Mouse (Mus musculus): ENCODE measurements around the gene Acin1. TPM values are rescaled to one million over a fixed set of nuclear protein-coding genes. Genes with fewer than 3 reads are reported as not detected.
A peak's percentile ranks its signal among the peaks of the same experiment; 100 is the strongest.
"Not testable (repeated sequence)": the region's sequence is repeated elsewhere in the genome, so short reads cannot be mapped to it uniquely, and the experiment has no call there.

Gene Acin1
- polyA plus RNA-seq, 1 experiment from 2014 or later, result 145 TPM

DNA sequence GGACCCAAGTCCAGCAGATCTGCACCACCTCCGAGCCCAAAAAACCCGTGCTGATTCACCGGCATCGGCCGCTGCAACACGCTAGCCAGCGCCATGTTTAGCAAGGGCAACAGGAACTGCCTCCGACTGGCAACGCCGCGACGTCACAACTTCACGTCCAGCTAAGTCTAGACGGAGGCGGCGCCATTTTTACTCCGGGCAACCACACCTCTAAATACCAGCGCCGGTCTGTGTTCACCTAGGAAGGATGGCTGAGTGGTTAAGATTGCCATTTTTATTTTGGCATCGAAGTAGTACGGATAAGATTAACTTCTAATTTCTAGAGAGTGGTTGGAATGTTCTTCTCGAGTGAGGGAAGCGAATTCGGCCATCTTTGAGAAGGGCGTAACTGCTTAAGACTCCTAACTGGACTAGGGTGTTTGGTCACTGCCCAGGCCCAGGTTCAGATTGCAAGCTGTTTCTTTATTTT lies 68.8 kb downstream of the Acin1 start, which contains the start of gene Psmb5:
Gene Psmb5, minus strand, starts transcription at position 126 of the 469 bp plus-strand sequence.
- peak within 1 kb of the TSS; percentile 84 for H3K4me3 ChIP-seq (ENCODE audit: low read depth, low read length)
- ATAC-seq (ENCODE audit: insufficient number of reproducible peaks, insufficient read depth, low FRiP score, low read depth), result peak; percentile 83
- H3K27me3 ChIP-seq (ENCODE audit: control insufficient read depth, insufficient read depth, low read length), result no peaks in the 10 kb centered on the region
- under 1% methylated on average over 25 of the region's 25 CpGs for WGBS
- H3K9ac ChIP-seq (replicated peaks; ENCODE audit: low read depth, low read length), result peak within 1 kb of the TSS; percentile 74
- H3K4me1 ChIP-seq (ENCODE audit: control insufficient read depth, insufficient read depth, low read length), result no peaks in the 10 kb centered on the region
- peaks cover 7% of the 10 kb centered on the region for H3K36me3 ChIP-seq (ENCODE audit: control insufficient read depth, insufficient read depth, low read length)
- no peaks in the 10 kb centered on the region for H3K9me3 ChIP-seq (ENCODE audit: control insufficient read depth, low read depth, low read length)
- H3K4me2 ChIP-seq (replicated peaks; ENCODE audit: low read depth, low read length), result peak within 1 kb of the TSS; percentile 70
- H3K27ac ChIP-seq (ENCODE audit: low read length), result peak within 1 kb of the TSS; percentile 64

DNA sequence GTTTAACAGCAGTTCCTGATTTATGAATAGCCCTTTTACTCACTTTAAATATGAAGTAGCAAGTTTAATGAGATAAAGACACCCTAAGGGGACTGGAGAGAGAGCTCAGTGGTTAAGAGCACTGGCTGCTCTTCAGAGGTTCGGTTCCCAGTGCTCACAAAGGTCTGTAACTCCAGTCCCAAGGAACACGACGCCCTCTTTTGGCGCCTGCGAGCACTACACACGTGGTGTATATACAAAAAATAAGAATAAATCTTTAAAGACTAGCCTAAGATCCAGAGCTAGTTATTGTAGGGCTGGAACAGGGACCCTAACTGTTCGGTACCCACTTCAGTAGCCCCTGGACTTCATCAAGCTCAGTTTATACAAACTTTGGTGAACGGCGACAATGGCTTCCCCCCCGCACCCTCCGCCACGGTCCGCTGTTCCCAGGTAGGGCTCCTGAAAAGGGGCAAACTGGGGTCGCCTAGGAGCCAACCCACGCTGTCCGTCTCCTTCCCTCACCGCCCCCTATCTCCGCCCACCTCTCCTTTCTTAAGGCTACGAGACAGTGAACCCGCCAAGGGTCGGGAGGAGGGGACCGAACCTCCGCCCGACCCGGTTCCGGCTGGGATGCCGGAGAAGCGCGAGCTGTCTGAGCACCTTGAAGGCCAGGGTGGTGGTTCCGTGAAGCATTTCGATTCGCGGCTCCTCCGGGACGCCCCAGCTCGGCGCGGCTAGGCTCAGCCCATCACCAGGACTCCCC lies 69.4 kb downstream of the Acin1 start:
- Histone ChIP-seq H3K27ac (ENCODE audit: low read length) (peak overlapping the region; percentile 64), H3K4me1 (ENCODE audit: control insufficient read depth, insufficient read depth, low read length) (no peaks in the 10 kb centered on the region), H3K9ac (replicated peaks; ENCODE audit: low read depth, low read length) (peak overlapping the region; percentile 74), H3K9me3 (ENCODE audit: control insufficient read depth, low read depth, low read length) (no peaks in the 10 kb centered on the region), H3K27me3 (ENCODE audit: control insufficient read depth, insufficient read depth, low read length) (no peaks in the 10 kb centered on the region), H3K36me3 (ENCODE audit: control insufficient read depth, insufficient read depth, low read length) (peaks cover 11% of the 10 kb centered on the region), H3K4me3 (ENCODE audit: low read depth, low read length) (peak overlapping the region; percentile 84), H3K4me2 (replicated peaks; ENCODE audit: low read depth, low read length) (peak overlapping the region; percentile 70)
- 2% methylated on average over 38 of the region's 38 CpGs for WGBS
- peak; percentile 56; the same call in 1 of the 2 replicates for ATAC-seq (ENCODE audit: insufficient number of reproducible peaks, insufficient read depth, low FRiP score, low read depth)

DNA sequence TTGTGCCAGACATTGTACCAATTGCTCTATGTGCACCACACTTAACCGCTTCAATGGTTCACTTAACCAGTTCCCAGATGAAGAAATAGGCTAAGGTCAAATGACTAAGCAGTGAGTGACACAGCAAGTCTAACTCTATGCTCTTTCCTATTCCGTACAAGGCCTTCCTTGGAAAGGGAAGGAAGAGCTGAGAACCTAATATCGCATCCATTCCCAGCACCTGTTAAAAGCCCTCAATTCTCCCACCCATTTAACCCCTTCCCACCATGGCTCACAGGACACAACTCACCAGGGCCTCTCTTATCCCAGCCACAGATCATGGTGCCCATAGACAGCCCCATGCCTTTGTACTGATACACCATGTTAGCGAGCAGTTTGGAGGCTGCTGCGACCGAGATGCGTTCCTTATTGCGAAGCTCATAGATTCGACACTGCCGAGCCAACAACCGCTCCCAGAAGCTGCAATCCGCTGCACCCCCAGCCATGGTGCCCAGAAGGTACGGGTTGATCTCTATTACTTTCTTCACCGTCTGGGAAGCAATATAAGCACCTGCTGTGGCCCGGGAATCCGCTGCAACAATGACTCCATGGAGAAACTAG lies 70.4 kb downstream of the Acin1 start:
- Histone ChIP-seq H3K4me3 (ENCODE audit: low read depth, low read length) (no peak overlapping the region), H3K36me3 (ENCODE audit: control insufficient read depth, insufficient read depth, low read length) (peaks cover 11% of the 10 kb centered on the region), H3K9me3 (ENCODE audit: control insufficient read depth, low read depth, low read length) (no peaks in the 10 kb centered on the region), H3K27me3 (ENCODE audit: control insufficient read depth, insufficient read depth, low read length) (no peaks in the 10 kb centered on the region), H3K4me1 (ENCODE audit: control insufficient read depth, insufficient read depth, low read length) (no peaks in the 10 kb centered on the region), H3K4me2 (replicated peaks; ENCODE audit: low read depth, low read length) (no peak overlapping the region), H3K9ac (replicated peaks; ENCODE audit: low read depth, low read length) (no peak overlapping the region), H3K27ac (ENCODE audit: low read length) (no peak overlapping the region)
- WGBS, result 92% methylated on average over 16 of the region's 16 CpGs
- ATAC-seq (ENCODE audit: insufficient number of reproducible peaks, insufficient read depth, low FRiP score, low read depth), result no peak

DNA sequence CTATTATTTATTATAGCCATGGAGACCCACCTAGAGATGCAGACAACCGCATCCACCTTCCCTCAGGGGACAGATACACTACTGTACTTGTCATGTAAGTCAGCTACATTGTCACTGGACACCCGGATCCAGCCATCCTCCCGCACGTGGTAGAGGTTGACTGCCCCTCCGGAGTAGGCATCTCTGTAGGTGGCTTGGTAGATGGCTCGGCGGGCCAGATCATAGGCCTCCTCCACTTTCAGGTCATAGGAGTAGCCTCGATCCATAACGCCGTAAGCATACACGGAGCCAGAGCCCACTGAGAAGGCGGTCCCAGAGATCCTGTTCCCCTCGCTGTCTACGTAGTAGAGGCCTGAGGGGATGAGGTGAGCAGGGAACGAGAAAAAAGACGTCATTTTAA lies 72.6 kb downstream of the Acin1 start:
- not testable (repeated sequence) for ATAC-seq (ENCODE audit: insufficient number of reproducible peaks, insufficient read depth, low FRiP score, low read depth); H3K9me3 ChIP-seq (ENCODE audit: control insufficient read depth, low read depth, low read length); H3K27ac ChIP-seq (ENCODE audit: low read length); H3K4me3 ChIP-seq (ENCODE audit: low read depth, low read length); H3K4me1 ChIP-seq (ENCODE audit: control insufficient read depth, insufficient read depth, low read length); H3K27me3 ChIP-seq (ENCODE audit: control insufficient read depth, insufficient read depth, low read length); H3K9ac ChIP-seq (replicated peaks; ENCODE audit: low read depth, low read length); H3K4me2 ChIP-seq (replicated peaks; ENCODE audit: low read depth, low read length)
- peaks cover 11% of the 10 kb centered on the region for H3K36me3 ChIP-seq (ENCODE audit: control insufficient read depth, insufficient read depth, low read length)
- WGBS, result 93% methylated on average over 15 of the region's 16 CpGs

DNA sequence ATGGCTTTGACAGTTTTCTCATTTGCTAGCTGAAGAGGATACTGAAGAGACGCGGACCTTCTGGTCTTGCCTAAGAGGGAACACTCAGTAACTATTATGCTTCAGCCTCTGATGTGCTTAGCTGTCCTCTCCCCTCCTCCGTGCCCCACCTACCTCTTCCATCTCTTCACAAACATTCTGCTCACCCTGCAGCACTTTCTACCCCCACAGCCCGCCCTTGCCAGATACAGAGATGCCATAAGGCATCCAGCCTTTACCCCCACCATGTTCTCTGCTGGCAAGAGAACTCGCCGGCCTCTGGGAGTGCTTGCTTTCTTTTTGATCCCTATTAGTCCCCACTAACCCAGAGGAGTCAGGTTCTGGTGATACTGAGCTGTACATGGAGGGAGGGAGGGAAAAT lies 76.1 kb downstream of the Acin1 start:
- no peak for ATAC-seq (ENCODE audit: insufficient number of reproducible peaks, insufficient read depth, low FRiP score, low read depth)
- 72% methylated on average over 6 of the region's 6 CpGs for WGBS

DNA sequence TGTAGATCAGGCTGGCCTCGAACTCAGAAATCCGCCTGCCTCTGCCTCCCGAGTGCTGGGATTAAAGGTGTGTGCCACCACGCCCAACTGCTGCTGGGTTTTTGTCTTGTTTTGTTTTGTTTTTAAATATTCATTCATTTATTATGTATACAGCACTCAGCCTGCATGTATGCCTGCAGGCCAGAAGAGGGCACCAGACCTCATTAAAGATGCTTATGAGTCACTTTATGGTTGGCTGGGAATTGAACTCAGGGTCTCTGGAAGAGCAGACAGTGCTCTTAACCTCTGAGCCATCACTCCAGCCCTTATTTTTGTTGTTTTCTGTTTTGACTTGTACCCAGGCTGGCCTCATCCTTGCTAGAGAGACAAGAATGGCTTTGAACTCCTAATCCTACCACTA lies 76.8 kb downstream of the Acin1 start:
- Histone ChIP-seq H3K27ac (ENCODE audit: low read length) (no peak overlapping the region), H3K9me3 (ENCODE audit: control insufficient read depth, low read depth, low read length) (no peaks in the 10 kb centered on the region), H3K9ac (replicated peaks; ENCODE audit: low read depth, low read length) (no peak overlapping the region), H3K4me3 (ENCODE audit: low read depth, low read length) (no peak overlapping the region), H3K36me3 (ENCODE audit: control insufficient read depth, insufficient read depth, low read length) (peaks cover 9% of the 10 kb centered on the region), H3K4me2 (replicated peaks; ENCODE audit: low read depth, low read length) (no peak overlapping the region), H3K27me3 (ENCODE audit: control insufficient read depth, insufficient read depth, low read length) (no peaks in the 10 kb centered on the region), H3K4me1 (ENCODE audit: control insufficient read depth, insufficient read depth, low read length) (0 out of 2 replicates have a peak, but pooled peaks cover 7% of the 10 kb centered on the region)
- 87% methylated on average over 4 of the region's 4 CpGs for WGBS
- no peak for ATAC-seq (ENCODE audit: insufficient number of reproducible peaks, insufficient read depth, low FRiP score, low read depth)

More for the DNA sequence above, 76.1 kb downstream of the Acin1 start:
- Histone ChIP-seq H3K4me1 (ENCODE audit: control insufficient read depth, insufficient read depth, low read length) (0 out of 2 replicates have a peak, but pooled peaks cover 7% of the 10 kb centered on the region), H3K27ac (ENCODE audit: low read length) (no peak overlapping the region), H3K9me3 (ENCODE audit: control insufficient read depth, low read depth, low read length) (no peaks in the 10 kb centered on the region), H3K27me3 (ENCODE audit: control insufficient read depth, insufficient read depth, low read length) (no peaks in the 10 kb centered on the region), H3K36me3 (ENCODE audit: control insufficient read depth, insufficient read depth, low read length) (peaks cover 9% of the 10 kb centered on the region), H3K9ac (replicated peaks; ENCODE audit: low read depth, low read length) (no peak overlapping the region), H3K4me2 (replicated peaks; ENCODE audit: low read depth, low read length) (no peak overlapping the region), H3K4me3 (ENCODE audit: low read depth, low read length) (no peak overlapping the region)

DNA sequence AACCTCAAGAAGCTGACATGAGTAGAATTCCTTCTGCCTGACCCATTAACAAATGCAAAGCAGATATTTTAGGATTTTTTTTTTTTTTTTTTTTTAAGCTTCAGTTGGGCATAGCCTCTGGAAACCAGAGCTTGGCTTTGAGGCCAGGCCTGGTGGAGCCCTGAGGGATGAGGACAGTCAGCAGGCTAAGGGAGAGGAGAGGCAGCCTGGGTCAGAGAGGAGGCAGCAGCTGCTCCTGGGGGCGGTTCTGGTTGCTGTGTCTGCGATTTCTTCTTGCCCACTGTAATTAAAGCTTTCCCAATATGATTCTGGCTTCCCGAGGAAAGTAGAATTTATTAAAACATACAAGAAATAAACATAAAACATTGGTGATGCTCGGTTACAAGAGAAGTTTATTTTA lies 77.5 kb downstream of the Acin1 start:
- Histone ChIP-seq H3K27me3 (ENCODE audit: control insufficient read depth, insufficient read depth, low read length) (no peaks in the 10 kb centered on the region), H3K36me3 (ENCODE audit: control insufficient read depth, insufficient read depth, low read length) (peaks cover 6% of the 10 kb centered on the region), H3K9me3 (ENCODE audit: control insufficient read depth, low read depth, low read length) (no peaks in the 10 kb centered on the region), H3K27ac (ENCODE audit: low read length) (no peak overlapping the region), H3K4me3 (ENCODE audit: low read depth, low read length) (no peak overlapping the region), H3K4me1 (ENCODE audit: control insufficient read depth, insufficient read depth, low read length) (peaks cover 11% of the 10 kb centered on the region; the same call in 1 of the 2 replicates), H3K4me2 (replicated peaks; ENCODE audit: low read depth, low read length) (no peak overlapping the region), H3K9ac (replicated peaks; ENCODE audit: low read depth, low read length) (no peak overlapping the region)
- WGBS, result 52% methylated on average over 4 of the region's 4 CpGs
- no peak for ATAC-seq (ENCODE audit: insufficient number of reproducible peaks, insufficient read depth, low FRiP score, low read depth)

DNA sequence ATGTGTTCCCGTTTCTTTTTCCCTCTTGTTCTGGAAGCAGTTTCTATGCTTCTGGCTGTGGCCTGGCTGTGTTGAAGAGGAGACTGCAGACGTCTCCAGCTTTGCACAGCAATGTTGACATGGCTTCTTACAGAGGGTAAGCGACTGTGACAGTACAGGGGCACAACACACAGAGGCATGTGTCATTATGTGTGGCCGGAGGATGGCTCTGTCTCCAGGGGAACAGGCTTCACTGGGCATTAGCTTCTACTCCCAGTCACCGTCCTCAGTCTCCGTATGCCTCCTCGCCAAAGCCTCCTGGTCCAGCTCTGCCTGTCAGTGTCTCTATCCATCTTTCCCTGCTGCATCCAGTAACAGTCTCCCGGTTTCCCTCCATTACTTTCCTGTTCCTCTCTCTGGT lies 79.5 kb downstream of the Acin1 start:
- H3K9ac ChIP-seq (replicated peaks; ENCODE audit: low read depth, low read length), result no peak overlapping the region
- H3K27me3 ChIP-seq (ENCODE audit: control insufficient read depth, insufficient read depth, low read length), result no peaks in the 10 kb centered on the region
- ATAC-seq (ENCODE audit: insufficient number of reproducible peaks, insufficient read depth, low FRiP score, low read depth), result no peak
- WGBS, result 42% methylated on average over 8 of the region's 8 CpGs
- H3K4me2 ChIP-seq (replicated peaks; ENCODE audit: low read depth, low read length), result no peak overlapping the region
- H3K27ac ChIP-seq (ENCODE audit: low read length), result 0 out of 2 replicates have a peak overlapping the region, but pooled peaks have one; percentile 48
- H3K4me1 ChIP-seq (ENCODE audit: control insufficient read depth, insufficient read depth, low read length), result peaks cover 18% of the 10 kb centered on the region; the same call in 1 of the 2 replicates
- no peaks in the 10 kb centered on the region for H3K9me3 ChIP-seq (ENCODE audit: control insufficient read depth, low read depth, low read length)
- H3K4me3 ChIP-seq (ENCODE audit: low read depth, low read length), result no peak overlapping the region
- H3K36me3 ChIP-seq (ENCODE audit: control insufficient read depth, insufficient read depth, low read length), result no peaks in the 10 kb centered on the region; the same call in 1 of the 2 replicates
